Comparison of ENCODE assay signal across 8 mouse cellular contexts in the genomic region with DNA sequence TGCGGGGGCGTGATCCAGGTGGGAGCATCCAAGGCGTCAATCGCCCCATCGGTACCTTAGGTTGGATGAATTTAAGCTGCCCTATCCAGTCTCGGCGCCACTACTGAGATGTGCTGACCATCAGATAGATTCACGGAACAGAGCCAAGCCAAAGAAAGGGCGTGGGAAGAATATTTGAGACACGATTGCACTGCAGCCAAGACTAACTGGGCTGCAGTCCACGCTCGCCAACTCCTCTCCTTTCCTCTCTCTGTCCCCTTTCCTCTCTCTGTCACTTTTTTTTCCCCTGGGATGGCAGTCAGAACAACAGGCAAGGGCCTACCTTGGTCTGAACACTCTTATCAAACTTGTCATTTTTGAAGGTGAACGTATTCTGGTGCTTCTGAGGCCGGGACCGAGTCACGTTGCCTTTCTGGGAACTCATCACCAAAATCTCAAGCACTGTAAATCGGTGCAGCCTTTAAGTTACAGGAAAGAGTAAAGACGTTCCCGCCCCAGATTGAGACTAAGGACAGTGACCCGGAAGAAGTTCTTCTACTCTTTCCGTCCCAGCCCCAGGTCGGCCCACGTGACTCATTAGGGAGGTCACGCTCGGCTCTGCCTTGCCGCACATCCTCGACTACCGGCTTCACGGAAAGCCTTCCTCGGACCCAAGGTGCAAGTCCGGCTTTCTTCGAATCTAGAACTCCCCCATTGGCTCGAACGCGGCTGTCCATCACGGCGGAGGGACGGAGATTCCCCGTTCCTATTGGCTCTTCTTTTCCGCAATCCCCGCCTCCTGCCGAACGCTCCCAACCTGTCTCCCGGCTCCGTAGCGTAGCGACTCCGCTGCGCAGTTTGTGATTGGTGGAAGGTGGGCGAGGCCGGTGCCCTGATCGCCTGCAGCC. TPM values are rescaled to one million over a fixed set of nuclear protein-coding genes. Genes with fewer than 3 reads are reported as not detected.
A peak's percentile ranks its signal among the peaks of the same experiment; 100 is the strongest.
DNase-seq lines count a peak whose midpoint lies in the region; ATAC-seq and TF ChIP-seq lines count a peak whose summit lies in the region.

Gene 1110059E24Rik, minus strand, starts transcription at position 692 of the 887 bp plus-strand sequence.

- TF ChIP-seq POLR2A in brain, embryonic 14.5 days (IDR thresholded peaks at IDR 0.05; ENCODE audit: borderline replicate concordance, extremely low read depth, insufficient read depth, insufficient read length, poor library complexity, severe bottlenecking): no peak
- no peak for TF ChIP-seq POLR2A in liver, adult 2 months (IDR thresholded peaks at IDR 0.05; ENCODE audit: extremely low read depth, insufficient read depth, low read length)
- TF ChIP-seq POLR2A in myocyte (IDR thresholded peaks at IDR 0.05; ENCODE audit: insufficient read length, low read depth): no peak

- H3K4me1 ChIP-seq in erythroblast, embryonic 14.5 days (ENCODE audit: control insufficient read depth): peaks cover 27% of the 10 kb centered on the region
- H3K4me1 ChIP-seq in heart, embryonic 11.5 days (ENCODE audit: control insufficient read depth, insufficient read depth, low read length): peaks cover 11% of the 10 kb centered on the region; the same call in 1 of the 2 replicates
- peaks cover 29% of the 10 kb centered on the region for H3K4me1 ChIP-seq in kidney, embryonic 16.5 days (ENCODE audit: insufficient read depth, low read length)
- peaks cover 18% of the 10 kb centered on the region for H3K4me1 ChIP-seq in liver, adult 2 months (ENCODE audit: control insufficient read depth, insufficient read depth, low read length)

- peaks cover 80% of the 10 kb centered on the region for H3K79me3 ChIP-seq in C2C12 (ENCODE audit: low read depth)

- TF ChIP-seq CTCF in C2C12 (IDR thresholded peaks at IDR 0.05; ENCODE audit: control insufficient read depth, insufficient read depth, insufficient read length): no peak
- no peak for TF ChIP-seq CTCF in brain, embryonic 14.5 days (IDR thresholded peaks at IDR 0.05; ENCODE audit: borderline replicate concordance, extremely low read depth, insufficient read depth, insufficient read length)
- TF ChIP-seq CTCF in liver, adult 2 months (IDR thresholded peaks at IDR 0.05; ENCODE audit: low read depth, low read length): no peak

- H3K9me3 ChIP-seq in erythroblast, embryonic 14.5 days (ENCODE audit: control insufficient read depth, low read length): no peaks in the 10 kb centered on the region
- H3K9me3 ChIP-seq in heart, embryonic 11.5 days (replicated peaks; ENCODE audit: control insufficient read depth, low read length): no peaks in the 10 kb centered on the region
- no peaks in the 10 kb centered on the region for H3K9me3 ChIP-seq in kidney, embryonic 16.5 days (ENCODE audit: low read length)

- peak; percentile 99 for DNase-seq in brain, embryonic 14.5 days (ENCODE audit: low read depth)
- DNase-seq in liver, adult 2 months (ENCODE audit: extremely low read depth, low read depth, low spot score): peak; percentile 95
- DNase-seq in splenic B cell, adult 2 months (ENCODE audit: low read depth, low spot score): peak; percentile 98

- H3K79me2 ChIP-seq in C2C12 (ENCODE audit: control insufficient read depth, insufficient read depth): peaks cover 92% of the 10 kb centered on the region
- peaks cover 39% of the 10 kb centered on the region for H3K79me2 ChIP-seq in liver, adult 2 months (ENCODE audit: control insufficient read depth, insufficient read depth, low read length)
- H3K79me2 ChIP-seq in myocyte (ENCODE audit: control insufficient read depth, insufficient read depth): peaks cover 83% of the 10 kb centered on the region

- WGBS in heart, embryonic 11.5 days (ENCODE audit: insufficient replicate concordance): 6% methylated on average over 52 of the region's 52 CpGs
- 6% methylated on average over 52 of the region's 52 CpGs for WGBS in kidney, embryonic 16.5 days
- 5% methylated on average over 52 of the region's 52 CpGs for WGBS in liver, adult 2 months

- peak within 1 kb of the TSS; percentile 81 for H3K4me3 ChIP-seq in C2C12 (ENCODE audit: insufficient read depth, poor library complexity, severe bottlenecking)
- peak within 1 kb of the TSS; percentile 84 for H3K4me3 ChIP-seq in erythroblast, embryonic 14.5 days (replicated peaks)
- peak within 1 kb of the TSS; percentile 87 for H3K4me3 ChIP-seq in heart, embryonic 11.5 days (ENCODE audit: low read depth, low read length)
- H3K4me3 ChIP-seq in kidney, embryonic 16.5 days (ENCODE audit: low read length): peak within 1 kb of the TSS; percentile 92
- H3K4me3 ChIP-seq in liver, adult 2 months (ENCODE audit: insufficient read depth, low read depth, low read length): peak within 1 kb of the TSS; percentile 92
- H3K4me3 ChIP-seq in myocyte: peak within 1 kb of the TSS; percentile 62

- H3K9ac ChIP-seq in heart, embryonic 11.5 days (ENCODE audit: low read depth, low read length): peak within 1 kb of the TSS; percentile 93
- H3K9ac ChIP-seq in kidney, embryonic 16.5 days (replicated peaks; ENCODE audit: low read length): peak within 1 kb of the TSS; percentile 98
- peak within 1 kb of the TSS; percentile 100 for H3K9ac ChIP-seq in liver, adult 2 months (ENCODE audit: low read depth, low read length)

- peak within 1 kb of the TSS; percentile 88 for H3K4me2 ChIP-seq in heart, embryonic 11.5 days
- H3K4me2 ChIP-seq in kidney, embryonic 16.5 days (replicated peaks; ENCODE audit: low read depth, low read length): peak within 1 kb of the TSS; percentile 83
- peak within 1 kb of the TSS; percentile 88 for H3K4me2 ChIP-seq in myocyte (ENCODE audit: low read depth)

- H3ac ChIP-seq in C2C12 (ENCODE audit: control insufficient read depth, insufficient read length, low read depth) (peak within 1 kb of the TSS; percentile 64), myocyte (ENCODE audit: control insufficient read depth, insufficient read length) (peak within 1 kb of the TSS; percentile 86)

- H3K27me3 ChIP-seq in C2C12 (ENCODE audit: control insufficient read depth, insufficient read depth, insufficient read length) (no peaks in the 10 kb centered on the region), myocyte (ENCODE audit: control insufficient read depth, insufficient read depth, insufficient read length) (no peaks in the 10 kb centered on the region)
- H3K27me3 ChIP-seq in erythroblast, embryonic 14.5 days (ENCODE audit: control insufficient read depth): peaks cover 16% of the 10 kb centered on the region
- no peaks in the 10 kb centered on the region for H3K27me3 ChIP-seq in heart, embryonic 11.5 days (ENCODE audit: control insufficient read depth, insufficient read depth, low read length)
- no peaks in the 10 kb centered on the region for H3K27me3 ChIP-seq in kidney, embryonic 16.5 days (ENCODE audit: insufficient read depth, low read length)
- H3K27me3 ChIP-seq in liver, adult 2 months (ENCODE audit: control insufficient read depth, insufficient read depth, low read length): no peaks in the 10 kb centered on the region
- no peaks in the 10 kb centered on the region for H3K27me3 ChIP-seq in splenic B cell, adult 2 months (ENCODE audit: control insufficient read depth, insufficient read depth, low read length, poor library complexity, severe bottlenecking)

- peak; percentile 100 for ATAC-seq in heart, embryonic 11.5 days (replicated peaks; ENCODE audit: insufficient number of reproducible peaks, low FRiP score, low TSS enrichment)
- peak; percentile 100 for ATAC-seq in kidney, embryonic 16.5 days (ENCODE audit: low FRiP score, low TSS enrichment)

- H3K27ac ChIP-seq in heart, embryonic 11.5 days (ENCODE audit: low read depth, low read length): peak within 1 kb of the TSS; percentile 97
- H3K27ac ChIP-seq in kidney, embryonic 16.5 days (ENCODE audit: low read length): peak within 1 kb of the TSS; percentile 99
- H3K27ac ChIP-seq in liver, adult 2 months (replicated peaks; ENCODE audit: insufficient read depth, low read depth, low read length): peak within 1 kb of the TSS; percentile 98

- peaks cover 13% of the 10 kb centered on the region for H3K36me3 ChIP-seq in C2C12 (ENCODE audit: control insufficient read depth, insufficient read depth)
- peaks cover 2% of the 10 kb centered on the region; the same call in 1 of the 2 replicates for H3K36me3 ChIP-seq in erythroblast, embryonic 14.5 days (ENCODE audit: control insufficient read depth)
- H3K36me3 ChIP-seq in heart, embryonic 11.5 days (ENCODE audit: control insufficient read depth, insufficient read depth, low read length): no peaks in the 10 kb centered on the region
- no peaks in the 10 kb centered on the region for H3K36me3 ChIP-seq in kidney, embryonic 16.5 days (ENCODE audit: insufficient read depth, low read length)
- H3K36me3 ChIP-seq in liver, adult 2 months (ENCODE audit: control insufficient read depth, insufficient read depth, low read length): no peaks in the 10 kb centered on the region; the same call in 1 of the 2 replicates
- H3K36me3 ChIP-seq in myocyte (ENCODE audit: control insufficient read depth, insufficient read depth): no peaks in the 10 kb centered on the region
- no peaks in the 10 kb centered on the region for H3K36me3 ChIP-seq in splenic B cell, adult 2 months (ENCODE audit: control insufficient read depth, insufficient read depth, low read length, poor library complexity, severe bottlenecking)

TF ChIP-seq in C2C12, 6 proteins besides CTCF, POLR2A, EP300 and RAD21 (continues in another document):
- TF ChIP-seq MYOG (IDR thresholded peaks at IDR 0.05; ENCODE audit: control insufficient read depth, extremely low read depth, insufficient read length) (no peak), FOSL1 (IDR thresholded peaks at IDR 0.05; ENCODE audit: insufficient read depth, low read length, poor library complexity, severe bottlenecking) (no peak), MYOD1 (IDR thresholded peaks at IDR 0.05; ENCODE audit: control insufficient read depth, insufficient read length, low read depth) (no peak), MAX (IDR thresholded peaks at IDR 0.05) (peak; percentile 67), USF1 (IDR thresholded peaks at IDR 0.05; ENCODE audit: low read depth) (peak; percentile 99)

TF ChIP-seq in myocyte, 11 proteins besides CTCF, POLR2A, EP300 and RAD21 (continues in another document):
- TF ChIP-seq USF1 (IDR thresholded peaks at IDR 0.05; ENCODE audit: low read depth) (peak; percentile 99), MYOD1 (IDR thresholded peaks at IDR 0.05; ENCODE audit: control insufficient read depth in 1 of 3, insufficient read length in 2 of 3, low read depth in 2 of 3) (no peak), REST (IDR thresholded peaks at IDR 0.05; ENCODE audit: insufficient read depth, insufficient read length) (no peak), E2F4 (IDR thresholded peaks at IDR 0.05; ENCODE audit: insufficient read depth) (peak; percentile 71), TCF12 (IDR thresholded peaks at IDR 0.05; ENCODE audit: insufficient read depth, poor library complexity, severe bottlenecking) (no peak)

RNA-seq across cellular contexts. Expression of gene 1110059E24Rik, which starts in this region (rescaled TPM):
- polyA plus RNA-seq in C2C12 (2012; fragmentation: generic; extraction: Trizol): 17.1 TPM
- 33.3 and 34.7 TPM in 2 replicates for polyA plus RNA-seq in brain, embryonic 14.5 days (2012; rRNA removed)
- 0.02 and 0.09 TPM in 2 replicates for polyA plus RNA-seq in erythroblast, embryonic 14.5 days (2012)
- 45.8 and 46.0 TPM in 2 replicates for polyA plus RNA-seq in heart, embryonic 11.5 days (2014; fragmentation: Nextera tagmentation; extraction: Ambion mirVana)
- 67.0 and 68.6 TPM in 2 replicates for polyA plus RNA-seq in kidney, embryonic 16.5 days (2015; fragmentation: Nextera tagmentation; extraction: Ambion mirVana)
- total RNA-seq in liver, adult 2 months (2014; rRNA removed): 18.2 and 24.4 TPM in 2 replicates
- 3.5 TPM in 2 replicates for polyA plus RNA-seq in liver, adult 2 months (2012; rRNA removed)
- polyA plus RNA-seq in myocyte (2012; fragmentation: generic; extraction: Trizol): 12.0 TPM

Comparison
In these comparisons a context has a peak if more than half of its experiments do, and no peak if none do; other contexts are left out.
1. Peak in every context shown above with its lines: DNase-seq, ATAC-seq, H3K4me3 ChIP-seq and H3K27ac ChIP-seq.